Mouse (Mus musculus): ENCODE measurements around the gene Szrd1.

- TF ChIP-seq POLR2A (IDR thresholded peaks at IDR 0.05; ENCODE audit: control insufficient read depth, low read depth, low read length), result no peak
- TF ChIP-seq CTCF (IDR thresholded peaks at IDR 0.05; ENCODE audit: control insufficient read depth, insufficient read depth, insufficient replicate concordance, low read depth, low read length), result no peak
These were observed 32.5 kb upstream of the Szrd1 start for GRCm38 (mm10) chr4:141172121-141172520.
